Mouse (Mus musculus) spleen, adult 2 months (tissue): Measurements from ENCODE around the gene Oprl1.

Experiments
- CTCF ChIP-seq: fragments of 200-500 bp; IDR thresholded peaks from 2 replicates; pipeline ENCODE4 v1.5.1; 2011; ENCODE audit warnings: mild to moderate bottlenecking, inconsistent platforms; ENCODE audit not compliant: insufficient read depth, insufficient read length, insufficient replicate concordance; ENCODE audit errors: extremely low read depth
- POLR2A ChIP-seq: fragments of 200-500 bp; IDR thresholded peaks from 2 replicates; pipeline ENCODE4 v1.6.1; 2011; ENCODE audit warnings: low read depth, low read length, inconsistent platforms

DNA sequence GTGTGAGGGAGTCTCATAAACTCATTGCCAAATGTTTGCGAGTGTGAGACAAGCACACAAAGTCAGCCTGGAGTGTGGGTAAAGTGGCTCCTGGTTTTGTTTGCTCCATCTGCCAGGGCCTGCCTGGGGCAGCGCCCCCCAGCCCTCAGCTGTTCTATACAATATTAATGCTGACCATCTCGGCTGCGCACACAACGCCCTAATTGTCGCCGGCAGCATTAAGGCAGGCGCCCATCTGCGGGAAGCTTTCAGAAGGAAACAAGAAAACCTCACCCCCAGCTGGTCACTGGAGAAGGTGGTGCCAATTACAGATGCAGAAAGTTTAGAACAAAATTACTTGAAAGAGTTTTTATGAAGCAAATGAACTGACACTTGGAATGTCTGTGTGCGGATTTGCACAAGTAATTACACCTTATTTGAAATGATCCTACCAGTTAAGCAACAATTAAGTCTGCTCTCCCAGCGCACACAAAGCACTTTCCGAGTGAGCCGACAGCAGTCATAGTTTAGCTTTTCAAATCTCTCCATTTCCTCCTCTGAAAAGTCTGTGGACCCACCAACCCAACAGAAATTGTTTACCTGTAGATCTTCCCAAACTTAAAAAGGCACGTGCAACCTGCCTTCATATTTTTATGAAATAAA lies 49.2 kb downstream of the Oprl1 start:
- TF ChIP-seq CTCF (no peak), POLR2A (no peak)
